Mouse (Mus musculus) limb, embryonic 13.5 days (tissue): ENCODE results near the gene Slc25a41. TPM values are rescaled to one million over a fixed set of nuclear protein-coding genes. Genes with fewer than 3 reads are reported as not detected.
A peak's percentile ranks its signal among the peaks of the same experiment; 100 is the strongest.

ENCODE experiments used
- ATAC-seq: fragments of 200-750 bp; cut with Nextera tagmentation; 2 replicates; pipeline ENCODE4 v1.8.0; 2017; ENCODE audit warnings: low read depth, moderate number of reproducible peaks, moderate TSS enrichment; ENCODE audit not compliant: low FRiP score
- H3K27ac ChIP-seq: fragments of 300-500 bp; sonication (generic); 2 replicates; pipeline ENCODE4 v1.5.1; 2015; ENCODE audit warnings: inconsistent platforms, mild to moderate bottlenecking, moderate library complexity
- H3K27me3 ChIP-seq: fragments of 300-500 bp; sonication (generic); 2 replicates; pipeline ENCODE4 v1.6.1; 2015; ENCODE audit warnings: mild to moderate bottlenecking, inconsistent platforms
- H3K36me3 ChIP-seq: fragments of 300-500 bp; sonication (generic); 2 replicates; pipeline ENCODE4 v1.6.1; 2015; ENCODE audit warnings: inconsistent platforms, mild to moderate bottlenecking, moderate library complexity
- H3K4me1 ChIP-seq: fragments of 300-500 bp; sonication (generic); 2 replicates; pipeline ENCODE4 v1.6.1; 2015; ENCODE audit warnings: inconsistent platforms
- H3K4me2 ChIP-seq: fragments of 300-500 bp; sonication (generic); replicated peaks from 2 replicates; pipeline ENCODE4 v1.6.1; 2015; ENCODE audit warnings: inconsistent platforms, mild to moderate bottlenecking, moderate library complexity
- H3K4me3 ChIP-seq: fragments of 300-500 bp; sonication (generic); 2 replicates; pipeline ENCODE4 v1.5.1; 2015; ENCODE audit warnings: moderate library complexity, mild to moderate bottlenecking, inconsistent platforms
- H3K9ac ChIP-seq: fragments of 300-500 bp; sonication (generic); 2 replicates; pipeline ENCODE4 v1.6.1; 2015; ENCODE audit warnings: mild to moderate bottlenecking, inconsistent platforms
- H3K9me3 ChIP-seq: fragments of 300-500 bp; sonication (generic); 2 replicates; pipeline ENCODE4 v1.6.1; 2016; ENCODE audit warnings: inconsistent platforms
- WGBS: fragments of 180-500 bp; shearing (Covaris S2); methylation state at CpG from one replicate; pipeline ENCODE4 v1.1.7; 2015; 5-methylcytosine and 5-hydroxymethylcytosine counted together
- polyA plus RNA-seq: library from polyadenylated mRNA; unstranded; fragments of >200 nt; fragmentation: Nextera tagmentation; extraction: Ambion mirVana; gene quantifications from 2 replicates; pipeline ENCODE4 v1.2.1, GENCODE M21; 2015

Gene Slc25a41
- polyA plus RNA-seq, 1 experiment from 2014 or later = not detected

DNA sequence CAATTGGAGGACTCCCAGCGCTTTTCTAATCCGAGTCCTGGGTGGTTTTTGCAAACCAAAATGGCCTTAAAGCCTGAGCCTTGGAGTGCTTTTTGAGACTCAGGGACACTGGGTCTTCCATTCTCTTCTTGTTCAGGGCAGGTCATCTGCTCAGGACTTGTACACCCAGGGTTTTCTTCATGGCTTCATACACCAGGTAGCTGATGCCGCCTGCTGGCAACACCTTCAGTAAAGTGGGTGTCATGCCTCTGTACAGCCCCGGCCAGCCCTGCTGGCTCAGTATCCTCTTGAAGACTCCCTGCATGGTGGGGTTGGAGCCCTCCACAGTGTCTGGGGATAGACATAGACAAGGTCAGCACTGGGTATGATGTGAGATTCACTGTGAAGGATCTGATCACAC is 8.6 kb downstream of the Slc25a41 start:
- Histone ChIP-seq H3K9me3 (no peaks in the 10 kb centered on the region), H3K4me2 (peak overlapping the region; percentile 70; the same call in 1 of the 2 replicates), H3K36me3 (peaks cover 13% of the 10 kb centered on the region), H3K4me1 (peaks cover 21% of the 10 kb centered on the region), H3K27me3 (peaks cover 10% of the 10 kb centered on the region), H3K4me3 (peak overlapping the region; percentile 47), H3K27ac (no peak overlapping the region), H3K9ac (no peak overlapping the region)
- ATAC-seq = no peak
- WGBS = 86% methylated on average over 4 of the region's 4 CpGs

DNA sequence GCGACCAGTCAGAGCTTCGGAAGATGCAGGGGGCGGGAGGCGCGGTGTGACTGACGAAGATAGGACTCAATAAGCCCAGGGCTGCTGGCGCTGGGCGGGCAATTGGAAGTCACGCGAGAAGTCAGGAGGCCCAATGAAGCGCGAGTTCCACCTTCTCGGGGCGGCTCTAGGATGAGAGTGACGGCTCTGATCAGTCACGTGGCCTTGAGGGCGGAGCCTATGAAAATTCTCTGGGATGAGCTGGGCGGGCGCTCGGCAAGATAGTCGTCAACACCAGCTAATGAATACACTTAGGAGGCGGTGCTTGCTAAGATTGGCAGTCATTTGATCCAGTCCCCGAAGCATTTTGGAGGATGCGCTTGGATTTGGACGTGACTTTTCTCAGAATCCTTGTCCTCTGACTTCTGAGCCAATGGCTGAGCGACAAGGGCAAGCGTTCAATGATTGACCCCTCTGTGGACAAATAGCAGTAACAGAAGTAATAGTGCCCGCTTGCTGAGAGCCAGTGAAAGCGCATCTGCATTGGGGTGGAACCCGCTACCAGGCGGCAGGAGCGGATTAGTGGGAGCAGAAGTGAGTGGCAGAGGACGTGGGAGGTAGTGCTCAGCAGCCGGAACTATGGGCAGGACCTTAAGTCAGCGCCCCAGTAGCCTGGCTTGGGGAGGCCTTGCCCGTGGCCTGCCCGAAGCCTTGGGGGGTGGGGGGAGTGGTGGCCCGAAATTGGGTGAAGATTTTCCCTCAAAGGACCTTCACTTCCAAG is 9.6 kb downstream of the Slc25a41 start:
- Histone ChIP-seq H3K4me1 (peaks cover 21% of the 10 kb centered on the region), H3K27ac (peak overlapping the region; percentile 85), H3K36me3 (peaks cover 23% of the 10 kb centered on the region), H3K9ac (peak overlapping the region; percentile 65), H3K27me3 (0 out of 2 replicates have a peak, but pooled peaks cover under 1% of the 10 kb centered on the region), H3K4me2 (peak overlapping the region; percentile 70), H3K4me3 (peak overlapping the region; percentile 91), H3K9me3 (no peaks in the 10 kb centered on the region)
- WGBS = under 1% methylated on average over 38 of the region's 38 CpGs
- peak; percentile 98 for ATAC-seq

DNA sequence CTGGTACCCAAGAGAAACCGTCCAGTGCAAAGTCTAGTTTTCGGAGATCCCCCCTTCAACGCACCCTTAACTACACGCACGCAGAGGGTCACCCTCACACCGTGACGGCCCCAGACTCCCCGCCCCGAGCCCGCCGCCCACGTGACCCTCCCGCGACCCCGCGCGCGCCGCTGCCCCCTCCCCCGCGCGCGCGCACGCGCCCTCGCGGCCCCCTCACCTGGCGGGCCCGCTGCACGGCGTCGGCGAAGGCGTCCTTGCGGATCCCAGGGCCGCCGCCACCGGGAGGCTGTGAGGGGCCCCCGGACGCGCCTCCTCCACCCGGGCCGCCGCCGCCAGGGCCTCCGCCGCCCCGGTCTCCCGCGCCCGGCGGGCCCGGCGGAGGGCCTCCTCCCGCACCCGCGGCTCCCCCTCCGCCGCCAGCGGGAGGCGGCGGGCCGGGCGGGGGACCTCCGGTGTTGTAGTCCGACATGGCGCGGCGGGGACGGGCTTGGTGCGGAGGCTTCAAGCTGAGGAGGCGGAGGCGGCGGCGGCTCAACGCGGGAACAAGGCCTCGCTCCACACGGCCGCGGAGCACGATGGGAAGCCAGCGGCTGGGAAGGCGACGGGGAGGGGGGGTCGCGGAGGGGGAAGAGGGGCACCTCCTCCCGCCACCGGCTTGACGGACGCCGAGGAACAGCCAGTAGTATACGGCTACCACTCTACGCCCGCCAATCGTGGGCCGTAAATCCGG is 10.4 kb downstream of the Slc25a41 start, which contains the start of gene Khsrp:
Gene Khsrp, minus strand, starts transcription at position 592 of the 730 bp plus-strand sequence.
- H3K4me3 ChIP-seq = peak within 1 kb of the TSS; percentile 91
- no peaks in the 10 kb centered on the region for H3K27me3 ChIP-seq
- H3K4me1 ChIP-seq = peaks cover 21% of the 10 kb centered on the region
- under 1% methylated on average over 79 of the region's 99 CpGs for WGBS
- H3K9ac ChIP-seq = peak within 1 kb of the TSS; percentile 99
- H3K27ac ChIP-seq = peak within 1 kb of the TSS; percentile 91
- H3K9me3 ChIP-seq = no peaks in the 10 kb centered on the region
- peak within 1 kb of the TSS; percentile 87 for H3K4me2 ChIP-seq
- peaks cover 30% of the 10 kb centered on the region for H3K36me3 ChIP-seq
- ATAC-seq = no peak

DNA sequence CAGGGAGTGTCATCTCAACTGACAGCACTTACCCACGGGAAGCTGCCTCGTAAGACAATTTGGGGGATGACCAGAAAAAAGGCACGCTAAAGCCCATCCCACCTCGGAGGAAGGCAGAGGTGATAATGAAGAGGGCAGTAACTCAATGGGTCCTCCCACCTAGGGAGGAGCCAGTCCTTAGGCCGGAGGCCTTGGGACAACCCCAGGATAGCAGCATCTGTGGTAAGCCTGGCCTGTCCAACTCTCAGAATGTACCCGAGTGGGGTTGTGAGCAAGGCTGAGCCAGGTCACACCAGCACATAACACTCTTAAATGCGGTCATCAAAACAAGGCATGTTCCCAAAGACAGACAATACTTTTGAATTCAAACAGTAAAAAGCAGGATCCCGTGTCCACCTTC is 11.8 kb downstream of the Slc25a41 start:
- Histone ChIP-seq H3K36me3 (peaks cover 44% of the 10 kb centered on the region), H3K4me1 (peaks cover 21% of the 10 kb centered on the region), H3K27ac (no peak overlapping the region), H3K4me2 (peak overlapping the region; percentile 87), H3K9ac (peak overlapping the region; percentile 99), H3K9me3 (no peaks in the 10 kb centered on the region), H3K4me3 (peak overlapping the region; percentile 91), H3K27me3 (no peaks in the 10 kb centered on the region)
- WGBS = 38% methylated on average over 8 of the region's 8 CpGs
- no peak for ATAC-seq

DNA sequence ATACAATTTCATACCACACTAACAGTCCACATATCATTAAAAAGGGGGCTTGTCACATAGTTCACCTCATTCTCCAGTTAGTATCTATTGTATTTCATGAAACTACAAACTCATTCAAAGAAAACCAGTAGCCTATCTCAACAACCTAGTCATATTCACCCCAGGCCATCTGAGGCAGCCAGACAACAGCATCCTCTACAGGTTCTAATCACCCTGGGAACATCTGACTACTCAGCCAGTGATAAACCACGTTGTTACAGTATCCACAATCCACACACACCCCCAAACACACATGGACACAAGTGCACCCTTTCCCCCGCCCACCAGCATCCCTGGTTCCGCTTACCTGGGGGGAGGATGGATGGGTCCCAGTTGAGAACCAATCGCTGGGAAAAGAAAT is 14.0 kb downstream of the Slc25a41 start:
- no peak overlapping the region for H3K4me3 ChIP-seq
- H3K4me2 ChIP-seq = no peak overlapping the region
- WGBS = 90% methylated on average over 4 of the region's 4 CpGs
- H3K27me3 ChIP-seq = no peaks in the 10 kb centered on the region
- no peak overlapping the region for H3K27ac ChIP-seq
- H3K4me1 ChIP-seq = peaks cover 19% of the 10 kb centered on the region
- no peak overlapping the region for H3K9ac ChIP-seq
- peaks cover 66% of the 10 kb centered on the region for H3K36me3 ChIP-seq
- H3K9me3 ChIP-seq = no peaks in the 10 kb centered on the region
- no peak for ATAC-seq

DNA sequence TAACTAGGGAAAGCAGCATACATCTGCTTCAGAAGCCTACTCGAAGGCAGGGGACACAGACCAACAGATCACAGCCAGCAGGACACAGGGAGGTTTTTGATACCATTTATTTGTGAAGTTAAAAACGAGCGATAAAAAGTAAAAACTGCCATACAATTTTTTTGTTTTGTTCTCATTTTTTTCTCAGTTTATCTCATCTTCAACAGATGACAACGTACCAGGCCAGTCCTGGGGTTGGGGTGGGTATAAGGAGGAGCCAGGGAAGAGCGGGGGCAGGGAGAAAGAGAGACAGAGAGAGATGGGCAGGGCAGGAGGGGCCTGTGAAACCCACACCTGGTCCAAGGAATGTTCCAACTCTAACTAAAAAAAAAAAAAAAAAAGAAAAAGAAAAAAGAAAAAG is 20.5 kb downstream of the Slc25a41 start:
- Histone ChIP-seq H3K27ac (no peak overlapping the region), H3K36me3 (peaks cover 68% of the 10 kb centered on the region), H3K4me2 (no peak overlapping the region), H3K27me3 (no peaks in the 10 kb centered on the region), H3K4me1 (no peaks in the 10 kb centered on the region), H3K9me3 (no peaks in the 10 kb centered on the region; the same call in 1 of the 2 replicates), H3K4me3 (no peak overlapping the region), H3K9ac (no peak overlapping the region)
- no peak for ATAC-seq
- WGBS = 89% methylated on average over 5 of the region's 5 CpGs

DNA sequence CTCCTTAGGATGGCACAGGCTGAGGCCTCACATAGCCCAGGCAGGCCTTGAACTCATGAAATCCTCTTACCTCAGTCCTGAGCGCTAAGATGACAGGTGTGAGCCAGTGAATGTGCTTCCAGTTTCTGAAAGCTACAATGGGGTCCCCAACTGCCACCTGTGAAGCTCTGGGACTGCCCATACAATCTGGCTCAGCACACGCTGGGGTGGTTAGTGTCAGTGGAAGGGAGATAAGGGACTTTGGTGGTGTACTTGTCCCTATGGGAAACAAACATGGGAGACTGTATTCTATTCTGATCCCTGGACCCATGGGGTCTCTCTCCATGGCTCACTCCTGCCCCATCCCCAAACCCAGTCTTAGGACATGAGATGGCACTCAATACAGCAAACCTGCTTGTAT is 21.8 kb downstream of the Slc25a41 start:
- no peaks in the 10 kb centered on the region; the same call in 1 of the 2 replicates for H3K9me3 ChIP-seq
- ATAC-seq = no peak
- no peaks in the 10 kb centered on the region for H3K4me1 ChIP-seq
- H3K4me2 ChIP-seq = no peak overlapping the region
- H3K27ac ChIP-seq = no peak overlapping the region
- H3K4me3 ChIP-seq = no peak overlapping the region
- H3K36me3 ChIP-seq = peaks cover 55% of the 10 kb centered on the region
- no peaks in the 10 kb centered on the region for H3K27me3 ChIP-seq
- no peak overlapping the region for H3K9ac ChIP-seq
- 90% methylated on average over 2 of the region's 2 CpGs for WGBS

DNA sequence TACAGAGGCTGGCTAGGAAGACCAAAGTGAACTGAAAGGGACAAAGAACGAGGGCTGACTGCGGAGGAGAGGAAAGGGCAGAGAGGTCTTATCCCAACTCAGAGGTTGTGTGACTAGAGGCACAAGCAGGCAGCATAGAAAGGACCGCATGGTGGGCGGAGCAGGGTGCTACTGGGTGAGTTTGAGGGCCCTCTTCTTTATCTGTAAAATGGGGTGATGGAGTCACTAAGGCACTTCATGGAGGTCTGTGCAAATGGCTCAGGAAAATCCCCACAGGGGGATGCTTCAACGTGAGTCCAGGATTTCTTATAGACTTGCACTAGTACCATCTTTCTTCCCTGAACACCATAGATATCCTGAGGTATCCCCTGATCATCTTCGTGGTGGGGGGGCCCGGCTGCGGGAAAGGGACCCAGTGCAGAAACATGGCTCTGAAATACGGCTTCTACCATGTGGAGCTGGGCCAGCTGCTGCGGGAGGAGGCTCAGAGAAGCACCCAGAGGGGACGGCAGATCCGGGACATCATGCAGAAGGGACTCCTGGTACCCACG is 29.1 kb downstream of the Slc25a41 start:
- H3K4me1 ChIP-seq = peaks cover 19% of the 10 kb centered on the region
- H3K27ac ChIP-seq = peak overlapping the region; percentile 94
- H3K9ac ChIP-seq = peak overlapping the region; percentile 81; the same call in 1 of the 2 replicates
- no peak for ATAC-seq
- no peaks in the 10 kb centered on the region for H3K27me3 ChIP-seq
- WGBS = 71% methylated on average over 13 of the region's 13 CpGs
- H3K4me3 ChIP-seq = peak overlapping the region; percentile 78
- H3K36me3 ChIP-seq = peaks cover 20% of the 10 kb centered on the region
- H3K9me3 ChIP-seq = no peaks in the 10 kb centered on the region
- H3K4me2 ChIP-seq = peak overlapping the region; percentile 93

DNA sequence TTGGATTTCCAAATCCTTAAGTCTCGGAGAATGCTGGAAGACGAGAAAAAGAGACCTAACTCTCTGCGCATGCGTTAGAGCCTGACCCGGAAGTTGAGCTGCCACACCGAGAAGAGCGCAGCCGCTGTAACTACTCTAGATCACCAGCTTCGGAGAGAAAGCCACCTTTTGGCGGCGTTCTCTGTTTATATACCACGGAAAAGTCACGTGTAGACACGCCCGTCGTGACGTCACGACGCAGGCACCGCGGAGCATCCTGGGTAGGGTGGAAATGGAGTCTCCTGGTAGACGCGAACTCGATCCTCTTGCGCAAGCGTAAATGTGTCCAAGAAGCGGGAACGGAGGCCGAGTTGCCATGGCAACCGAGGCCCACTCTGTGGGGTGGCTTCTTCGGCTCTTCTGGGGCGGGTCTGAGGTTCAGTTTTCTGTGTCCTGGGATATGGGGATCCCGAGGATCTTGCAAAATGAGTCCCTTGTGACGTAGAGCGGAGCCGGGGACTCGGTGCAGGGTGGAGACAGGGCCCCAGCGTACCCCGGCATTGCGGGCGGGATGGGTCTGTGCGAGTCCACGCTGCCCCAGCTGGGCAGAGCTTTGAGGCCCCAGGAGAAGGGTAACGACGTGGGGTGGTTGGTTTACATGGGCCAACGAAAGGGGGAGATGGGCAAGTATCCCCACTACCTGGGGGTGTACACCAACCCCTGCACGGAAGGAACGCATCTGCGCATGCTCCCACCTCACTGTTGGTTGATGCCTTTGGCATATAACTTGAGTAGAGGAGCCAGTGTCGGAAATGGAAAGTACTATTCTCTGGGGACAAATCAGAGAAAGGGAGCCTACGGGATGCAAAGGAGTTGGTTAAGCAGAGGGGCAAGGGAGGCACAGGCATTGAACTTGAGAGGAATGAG is 30.0 kb downstream of the Slc25a41 start, which contains the start of the genes Gtf2f1 and Gm17949:
Gene Gtf2f1, minus strand, starts transcription at position 53 of the 906 bp plus-strand sequence.
Gene Gm17949, plus strand, starts transcription at position 234 of the 906 bp plus-strand sequence.
- peak; percentile 96 for ATAC-seq
- no peaks in the 10 kb centered on the region for H3K9me3 ChIP-seq
- H3K4me1 ChIP-seq = peaks cover 19% of the 10 kb centered on the region
- H3K4me3 ChIP-seq = peak within 1 kb of the TSS; percentile 78
- H3K9ac ChIP-seq = peak within 1 kb of the TSS; percentile 81
- peak within 1 kb of the TSS; percentile 93 for H3K4me2 ChIP-seq
- H3K27me3 ChIP-seq = no peaks in the 10 kb centered on the region
- peak within 1 kb of the TSS; percentile 94 for H3K27ac ChIP-seq
- WGBS = under 1% methylated on average over 51 of the region's 51 CpGs
- H3K36me3 ChIP-seq = peaks cover 28% of the 10 kb centered on the region

DNA sequence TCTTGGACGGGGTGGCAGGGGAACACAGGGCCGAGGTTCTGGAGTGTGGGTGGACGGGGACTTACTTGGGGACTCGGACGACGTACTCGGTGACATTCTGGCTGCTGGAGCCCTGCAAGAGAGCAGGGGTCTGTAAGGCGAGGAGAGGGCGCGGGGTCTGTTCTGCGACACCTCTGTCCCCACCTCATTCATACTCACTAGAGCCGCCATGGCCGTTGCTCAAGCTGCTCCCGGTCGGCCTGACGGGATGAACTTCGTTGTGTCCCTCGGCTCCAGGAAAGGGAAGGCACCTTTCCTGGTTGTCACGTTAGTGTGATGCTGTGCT is 30.6 kb downstream of the Slc25a41 start:
- under 1% methylated on average over 19 of the region's 19 CpGs for WGBS
- H3K4me1 ChIP-seq = peaks cover 19% of the 10 kb centered on the region
- H3K27ac ChIP-seq = peak overlapping the region; percentile 52; the same call in 1 of the 2 replicates
- H3K4me3 ChIP-seq = peak overlapping the region; percentile 78
- no peaks in the 10 kb centered on the region for H3K27me3 ChIP-seq
- peak; percentile 41 for ATAC-seq
- peaks cover 34% of the 10 kb centered on the region for H3K36me3 ChIP-seq
- peak overlapping the region; percentile 79 for H3K9ac ChIP-seq
- no peaks in the 10 kb centered on the region for H3K9me3 ChIP-seq
- peak overlapping the region; percentile 93 for H3K4me2 ChIP-seq

DNA sequence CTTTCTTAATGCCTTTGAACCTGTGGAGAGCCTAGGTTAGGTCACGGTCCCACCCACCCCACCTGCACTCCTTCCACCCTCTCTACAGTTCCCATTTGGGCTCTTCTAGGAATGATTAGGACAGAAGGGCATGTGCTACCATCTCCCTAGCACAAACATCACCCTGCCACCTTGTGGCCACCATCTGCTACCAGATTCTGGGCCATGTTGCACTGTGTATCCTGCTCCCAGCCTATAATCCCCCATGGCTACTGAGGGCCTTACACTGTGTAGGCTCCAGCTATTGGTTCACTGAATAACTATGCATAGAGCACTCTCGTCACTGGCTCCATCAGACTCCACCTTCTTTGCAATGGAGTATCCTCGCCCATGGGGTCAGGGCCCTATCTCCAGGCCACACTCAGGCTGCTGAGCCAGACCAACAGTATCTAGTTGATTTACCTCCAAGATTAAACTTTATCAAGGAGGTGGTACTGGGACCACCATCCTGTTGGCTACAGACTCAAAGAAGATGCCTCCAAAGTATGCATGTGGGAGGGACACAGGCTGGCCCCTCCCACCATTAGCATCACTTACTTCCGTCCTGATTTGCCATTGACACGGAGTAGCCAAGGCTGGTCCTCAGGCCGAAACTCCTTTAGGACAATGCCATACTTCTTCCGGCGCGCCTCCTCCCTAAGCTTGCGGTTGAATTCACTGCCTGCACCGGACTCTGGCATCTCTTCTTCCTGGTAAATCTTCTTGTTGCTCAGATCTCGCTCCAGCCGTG is 34.1 kb downstream of the Slc25a41 start:
- Histone ChIP-seq H3K36me3 (peaks cover 70% of the 10 kb centered on the region), H3K9ac (no peak overlapping the region), H3K27ac (no peak overlapping the region), H3K4me3 (no peak overlapping the region), H3K4me2 (no peak overlapping the region), H3K4me1 (peaks cover 16% of the 10 kb centered on the region), H3K9me3 (no peaks in the 10 kb centered on the region), H3K27me3 (no peaks in the 10 kb centered on the region)
- WGBS = 87% methylated on average over 13 of the region's 13 CpGs
- ATAC-seq = no peak
